Mouse (Mus musculus) spleen, adult 2 months (tissue): ENCODE data around the gene Lrrc25. TPM values are rescaled to one million over a fixed set of nuclear protein-coding genes. Genes with fewer than 3 reads are reported as not detected.

Experiments
- DNase-seq, 2 experiments: peaks; one replicate each; pipeline versions ENCODE4 v3.0.0 to v3.0.0-alpha.2; 2012 to 2021; ENCODE audit warnings: low spot score in 2 of 2, low read depth in 1 of 2
- H3K27ac ChIP-seq: fragments of 200-500 bp; 2 replicates; pipeline ENCODE4 v1.5.1; 2012; ENCODE audit warnings: low read length, inconsistent platforms; ENCODE audit not compliant: insufficient read depth
- H3K27me3 ChIP-seq: fragments of 200-500 bp; 2 replicates; pipeline ENCODE4 v1.6.1; 2012; ENCODE audit warnings: mild to moderate bottlenecking, moderate library complexity, low read length, inconsistent platforms; ENCODE audit not compliant: control insufficient read depth, insufficient read depth
- H3K36me3 ChIP-seq: fragments of 200-500 bp; 2 replicates; pipeline ENCODE4 v1.6.1; 2012; ENCODE audit warnings: mild to moderate bottlenecking, low read length, inconsistent platforms; ENCODE audit not compliant: control insufficient read depth, insufficient read depth
- H3K4me1 ChIP-seq: fragments of 200-500 bp; 2 replicates; pipeline ENCODE4 v1.6.1; 2011; ENCODE audit warnings: inconsistent platforms; ENCODE audit not compliant: control insufficient read depth, insufficient read depth, insufficient read length
- H3K4me3 ChIP-seq: fragments of 200-500 bp; 2 replicates; pipeline ENCODE4 v1.5.1; 2011; ENCODE audit warnings: mild to moderate bottlenecking, inconsistent platforms; ENCODE audit not compliant: insufficient read depth, insufficient read length; ENCODE audit errors: extremely low read depth
- CTCF ChIP-seq: fragments of 200-500 bp; IDR thresholded peaks from 2 replicates; pipeline ENCODE4 v1.5.1; 2011; ENCODE audit warnings: mild to moderate bottlenecking, inconsistent platforms; ENCODE audit not compliant: insufficient read depth, insufficient read length, insufficient replicate concordance; ENCODE audit errors: extremely low read depth
- POLR2A ChIP-seq: fragments of 200-500 bp; IDR thresholded peaks from 2 replicates; pipeline ENCODE4 v1.6.1; 2011; ENCODE audit warnings: low read depth, low read length, inconsistent platforms
- WGBS: fragments of 180-500 bp; shearing (Covaris S2); methylation state at CpG from one replicate; pipeline ENCODE4 v1.1.7; 2018; 5-methylcytosine and 5-hydroxymethylcytosine counted together
- polyA plus RNA-seq: library from polyadenylated mRNA; depleted of rRNA; stranded (reverse); fragments of >200 nt; gene quantifications from 2 replicates; pipeline ENCODE4 v1.2.3, GENCODE M21; 2012

Gene Lrrc25
- polyA plus RNA-seq, 1 experiment = 41.6 TPM

GRCm38 (mm10) chr8:70594621-70595564, 21.1 kb upstream of the Lrrc25 start:
- 23% methylated on average over 82 of the region's 82 CpGs for WGBS
- peaks cover 9% of the 10 kb centered on the region for H3K4me1 ChIP-seq
- peak overlapping the region; percentile 78 for H3K4me3 ChIP-seq
- peak overlapping the region; percentile 77 for H3K27ac ChIP-seq
- peaks cover 21% of the 10 kb centered on the region for H3K36me3 ChIP-seq
- no peak for DNase-seq
- H3K27me3 ChIP-seq = no peaks in the 10 kb centered on the region
- TF ChIP-seq POLR2A (no peak), CTCF (no peak)

GRCm38 (mm10) chr8:70595811-70596210, 20.1 kb upstream of the Lrrc25 start:
- Histone ChIP-seq H3K36me3 (peaks cover 17% of the 10 kb centered on the region), H3K27ac (no peak overlapping the region), H3K4me3 (no peak overlapping the region), H3K27me3 (no peaks in the 10 kb centered on the region), H3K4me1 (peaks cover 13% of the 10 kb centered on the region)
- no peak for DNase-seq
- no peak for TF ChIP-seq CTCF
- no peak for TF ChIP-seq POLR2A
- WGBS = 96% methylated on average over 12 of the region's 12 CpGs

- no peak for DNase-seq
- H3K36me3 ChIP-seq = peaks cover 17% of the 10 kb centered on the region
- H3K27me3 ChIP-seq = no peaks in the 10 kb centered on the region
- no peak overlapping the region for H3K27ac ChIP-seq
- peaks cover 16% of the 10 kb centered on the region for H3K4me1 ChIP-seq
- H3K4me3 ChIP-seq = no peak overlapping the region
- WGBS = 91% methylated on average over 18 of the region's 18 CpGs
- no peak for TF ChIP-seq POLR2A
- no peak for TF ChIP-seq CTCF
Observed at GRCm38 (mm10) chr8:70596216-70596615, 19.7 kb upstream of the Lrrc25 start.

DNA sequence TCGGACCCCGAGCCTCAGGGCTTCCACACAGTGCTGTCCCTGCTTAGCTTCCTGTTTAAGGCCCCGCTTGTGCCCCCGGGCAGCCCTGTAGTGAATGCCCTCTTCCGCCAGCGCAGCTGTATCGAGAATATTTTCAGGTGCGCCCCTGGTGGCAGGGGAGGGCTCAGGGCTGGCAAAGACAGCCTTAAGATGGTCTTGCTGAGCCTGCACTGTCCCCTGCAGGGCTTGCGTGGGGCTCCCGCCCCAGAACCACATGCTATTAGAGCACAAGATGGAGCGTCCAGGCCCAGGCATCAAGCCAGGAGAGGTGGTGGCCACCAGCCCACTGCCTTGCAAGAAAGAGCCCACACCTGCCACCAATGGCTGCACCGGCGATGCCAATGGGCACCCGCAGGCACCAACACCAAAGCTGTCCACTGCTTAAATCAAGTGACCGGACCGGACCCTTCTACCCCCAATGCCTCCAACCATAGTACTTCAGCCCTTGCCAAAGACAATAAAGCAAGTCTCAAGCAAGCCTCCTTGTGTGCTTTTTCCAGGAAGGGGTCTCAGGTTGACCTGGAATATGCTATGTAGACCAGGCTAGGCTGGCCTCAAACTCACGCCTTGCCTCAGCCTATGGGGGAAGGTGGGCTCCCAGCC, 19.1 kb upstream of the Lrrc25 start:
- Histone ChIP-seq H3K27me3 (no peaks in the 10 kb centered on the region), H3K4me3 (no peak overlapping the region), H3K36me3 (peaks cover 14% of the 10 kb centered on the region), H3K27ac (no peak overlapping the region), H3K4me1 (peaks cover 19% of the 10 kb centered on the region)
- 80% methylated on average over 17 of the region's 17 CpGs for WGBS
- no peak for DNase-seq
- TF ChIP-seq CTCF = no peak
- no peak for TF ChIP-seq POLR2A

GRCm38 (mm10) chr8:70597417-70598272, 18.3 kb upstream of the Lrrc25 start:
- no peak for DNase-seq
- Histone ChIP-seq H3K27me3 (no peaks in the 10 kb centered on the region), H3K27ac (no peak overlapping the region), H3K36me3 (peaks cover 14% of the 10 kb centered on the region), H3K4me3 (no peak overlapping the region), H3K4me1 (peaks cover 19% of the 10 kb centered on the region)
- 97% methylated on average over 68 of the region's 68 CpGs for WGBS
- TF ChIP-seq CTCF = no peak
- no peak for TF ChIP-seq POLR2A

- peaks cover 14% of the 10 kb centered on the region for H3K36me3 ChIP-seq
- no peak for TF ChIP-seq POLR2A
- TF ChIP-seq CTCF = no peak
- WGBS = 84% methylated on average over 29 of the region's 29 CpGs
- no peak overlapping the region for H3K4me3 ChIP-seq
- H3K27ac ChIP-seq = no peak overlapping the region
- H3K27me3 ChIP-seq = no peaks in the 10 kb centered on the region
- peaks cover 19% of the 10 kb centered on the region for H3K4me1 ChIP-seq
- no peak for DNase-seq
Observed at GRCm38 (mm10) chr8:70598283-70598682, 17.7 kb upstream of the Lrrc25 start.
